Mouse (Mus musculus): ENCODE data around the gene 1600014C10Rik. TPM values are rescaled to one million over a fixed set of nuclear protein-coding genes. Genes with fewer than 3 reads are reported as not detected.

Gene 1600014C10Rik
- 15.2 and 21.2 TPM in 2 replicates for polyA plus RNA-seq (2012; rRNA removed)

GRCm38 (mm10) chr7:38182962-38183687 is at the start of gene 1600014C10Rik:
TSS of gene 1600014C10Rik (plus strand) at chr7:38183217.

GRCm38 (mm10) chr7:38227900-38228298 is 44.9 kb downstream of the 1600014C10Rik start, which contains the start of gene Plekhf1:
TSS of gene Plekhf1 (minus strand) at chr7:38228016.

Other genes with a start within 250 kb of the 1600014C10Rik start
- gene Uri1, start 159.7 kb upstream of the 1600014C10Rik start, polyA plus RNA-seq (2012; rRNA removed): 7.1 and 8.0 TPM in 2 replicates
- gene Ccne1, start 75.7 kb upstream of the 1600014C10Rik start, polyA plus RNA-seq (2012; rRNA removed): 5.0 and 9.0 TPM in 2 replicates
- gene Plekhf1, start 44.8 kb downstream of the 1600014C10Rik start, polyA plus RNA-seq (2012; rRNA removed): 4.2 and 5.0 TPM in 2 replicates
- gene Pop4, start 88.2 kb downstream of the 1600014C10Rik start, polyA plus RNA-seq (2012; rRNA removed): 4.3 and 4.4 TPM in 2 replicates